Mouse (Mus musculus) embryonic fibroblast, embryonic 13.5 days (primary cell): ENCODE results near the gene Ubxn11. TPM values are rescaled to one million over a fixed set of nuclear protein-coding genes. Genes with fewer than 3 reads are reported as not detected.

ENCODE experiments used
- H3K27ac ChIP-seq: 2 replicates; pipeline ENCODE4 v1.5.1; 2012; ENCODE audit warnings: low read length, control low read depth, inconsistent platforms; ENCODE audit not compliant: insufficient read depth
- H3K4me1 ChIP-seq: 2 replicates; pipeline ENCODE4 v1.6.1; 2011; ENCODE audit warnings: low read length; ENCODE audit not compliant: control insufficient read depth, insufficient read depth
- H3K4me3 ChIP-seq: 2 replicates; pipeline ENCODE4 v1.5.1; 2011; ENCODE audit warnings: mild to moderate bottlenecking, control low read depth, low read length; ENCODE audit not compliant: insufficient read depth
- CTCF ChIP-seq: IDR thresholded peaks from 2 replicates; pipeline ENCODE4 v1.5.1; 2011; ENCODE audit warnings: mild to moderate bottlenecking, control low read depth, low read length, moderate library complexity, borderline replicate concordance; ENCODE audit not compliant: insufficient read depth
- POLR2A ChIP-seq: IDR thresholded peaks from 2 replicates; pipeline ENCODE4 v1.6.1; 2011; ENCODE audit warnings: low read depth, mild to moderate bottlenecking, control low read depth, low read length, moderate library complexity
- polyA plus RNA-seq: library from polyadenylated mRNA; stranded (reverse); fragments of >200 nt; gene quantifications from 2 replicates; pipeline ENCODE4 v1.2.4, GENCODE M21; 2011; ENCODE audit warnings: low read depth; ENCODE audit not compliant: missing spikeins, insufficient read length

Gene Ubxn11
- polyA plus RNA-seq, 1 experiment: 2.6 TPM

DNA sequence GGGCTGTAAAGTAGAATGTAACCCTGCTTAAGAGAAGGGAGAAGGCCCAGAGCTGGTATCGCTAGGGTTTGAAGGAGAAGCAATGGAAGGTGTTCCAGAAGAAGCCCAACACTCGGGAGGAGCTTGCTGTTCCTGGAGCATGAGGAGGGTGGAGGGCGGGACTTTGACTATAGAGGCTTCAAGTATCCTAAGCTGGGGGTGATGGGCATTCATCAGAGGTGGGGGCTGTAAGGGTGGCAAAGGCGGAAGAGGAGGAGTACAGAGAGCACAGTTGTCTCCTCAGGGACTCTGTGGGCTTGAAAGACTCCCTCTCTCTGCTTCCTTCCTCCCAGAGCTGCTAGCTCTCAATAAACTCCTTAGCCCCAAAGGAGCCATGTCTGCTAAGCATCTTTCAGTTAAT lies 2.1 kb upstream of the Ubxn11 start:
- H3K4me1 ChIP-seq: no peaks in the 10 kb centered on the region
- no peak overlapping the region for H3K4me3 ChIP-seq
- no peak overlapping the region for H3K27ac ChIP-seq
- TF ChIP-seq CTCF (no peak), POLR2A (no peak)

DNA sequence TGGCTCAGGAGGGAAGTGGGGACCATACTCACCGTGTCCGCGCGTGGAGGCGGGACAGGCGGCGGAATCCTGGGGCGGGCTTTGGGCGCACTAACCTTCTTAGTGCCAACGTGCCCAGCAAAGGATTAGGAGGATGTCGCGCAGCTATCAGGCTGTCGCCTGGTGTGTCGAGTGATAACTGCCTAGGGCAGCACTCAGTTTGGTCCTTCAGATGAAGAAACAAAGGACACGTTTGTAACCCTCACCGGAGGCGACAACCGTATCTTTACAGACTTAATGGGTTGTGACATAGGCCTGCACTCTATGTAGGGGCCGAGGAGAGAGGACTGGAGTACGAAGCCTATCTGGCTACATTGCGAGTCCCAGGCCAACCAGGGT lies 361 bp downstream of the Ubxn11 start:
- no peak for TF ChIP-seq CTCF
- TF ChIP-seq POLR2A: no peak
- no peak overlapping the region for H3K27ac ChIP-seq

DNA sequence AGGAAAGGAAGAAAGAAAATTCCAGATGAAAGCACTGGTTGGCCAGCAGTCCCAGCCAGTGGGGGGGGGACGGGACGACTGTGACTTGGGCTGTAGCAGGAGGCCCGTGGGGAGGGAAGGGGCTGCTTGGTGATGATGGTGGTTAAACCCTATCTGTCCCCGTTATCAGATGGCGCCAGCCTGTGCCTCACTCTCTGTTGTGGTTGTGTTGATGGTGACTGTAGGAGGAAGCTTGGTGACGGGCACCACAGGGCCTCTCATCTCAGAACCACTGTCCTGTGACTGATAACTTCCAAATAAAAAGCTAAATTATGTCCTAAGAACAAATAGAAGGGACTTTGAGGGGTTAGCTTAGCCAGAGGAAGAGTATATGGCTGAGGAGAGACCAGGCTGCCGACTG lies 3.7 kb downstream of the Ubxn11 start:
- H3K4me3 ChIP-seq: no peak overlapping the region
- no peak for TF ChIP-seq CTCF
- no peak for TF ChIP-seq POLR2A
- H3K27ac ChIP-seq: no peak overlapping the region
- no peaks in the 10 kb centered on the region for H3K4me1 ChIP-seq

More for the DNA sequence above, 361 bp downstream of the Ubxn11 start:
- Histone ChIP-seq H3K4me1 (no peaks in the 10 kb centered on the region), H3K4me3 (peak overlapping the region; percentile 81)

DNA sequence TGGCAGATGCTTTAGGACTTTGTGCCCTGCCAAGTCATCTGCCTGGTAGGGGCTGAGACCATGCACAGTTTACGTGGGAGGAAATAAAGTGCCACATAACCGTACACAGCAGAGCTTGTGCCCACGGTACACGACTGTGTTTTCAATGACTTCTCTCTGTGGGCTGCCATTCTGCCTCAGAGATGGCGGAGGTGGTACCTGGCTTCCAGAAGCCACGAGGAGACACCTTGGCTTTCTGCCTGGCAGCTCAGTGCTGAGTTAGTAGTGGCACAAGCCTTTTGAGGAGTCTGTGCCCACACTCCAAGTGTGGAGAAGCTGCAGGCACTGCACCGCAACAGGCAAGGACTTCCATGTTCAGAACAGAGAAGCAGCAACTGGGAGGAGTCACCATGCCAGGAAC lies 5.4 kb downstream of the Ubxn11 start:
- no peaks in the 10 kb centered on the region for H3K4me1 ChIP-seq
- no peak overlapping the region for H3K4me3 ChIP-seq
- H3K27ac ChIP-seq: no peak overlapping the region
- no peak for TF ChIP-seq POLR2A
- TF ChIP-seq CTCF: no peak

DNA sequence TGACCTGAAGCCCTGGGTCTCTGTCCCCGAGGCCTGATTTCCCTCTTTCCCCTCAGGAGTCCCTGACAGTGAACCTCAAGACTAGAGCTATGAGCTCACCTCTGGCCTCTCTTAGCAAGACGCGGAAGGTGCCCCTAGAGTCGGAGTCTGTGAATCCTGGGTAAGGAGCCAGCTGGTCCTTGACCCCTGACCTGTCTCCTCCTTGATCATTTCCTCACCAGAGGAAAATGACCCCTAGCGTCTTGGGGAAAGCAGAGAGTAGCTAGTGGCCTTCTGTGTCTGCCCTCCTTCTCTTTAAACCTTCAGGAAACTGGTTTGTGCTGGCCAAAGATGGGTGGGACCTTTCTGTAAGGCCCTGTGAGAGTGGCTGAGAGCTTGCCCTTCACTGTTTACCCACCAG lies 5.8 kb downstream of the Ubxn11 start:
- Histone ChIP-seq H3K4me3 (no peak overlapping the region), H3K4me1 (no peaks in the 10 kb centered on the region), H3K27ac (no peak overlapping the region)
- TF ChIP-seq POLR2A: no peak
- no peak for TF ChIP-seq CTCF

DNA sequence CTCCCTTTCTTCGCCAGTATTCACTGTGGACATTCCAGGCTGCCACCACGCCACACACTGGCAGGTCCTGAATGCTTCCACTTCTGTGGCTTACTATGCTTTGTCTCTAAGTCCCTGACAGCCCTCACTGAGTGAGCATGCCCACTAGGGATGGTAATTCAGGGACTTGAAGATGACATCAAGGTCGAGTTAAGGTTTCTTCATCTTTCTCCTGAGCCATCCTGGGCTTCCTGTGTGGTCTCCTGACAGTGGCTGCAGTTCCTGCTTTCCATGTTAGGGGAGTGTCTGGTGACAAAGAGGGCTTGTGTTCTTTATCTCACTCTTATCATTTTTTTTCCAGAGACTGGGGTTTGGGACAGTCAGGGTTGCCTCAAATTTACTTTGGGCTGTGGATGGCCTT lies 8.3 kb downstream of the Ubxn11 start:
- H3K4me3 ChIP-seq: no peak overlapping the region
- TF ChIP-seq POLR2A (no peak), CTCF (no peak)
- no peak overlapping the region for H3K27ac ChIP-seq
- no peaks in the 10 kb centered on the region for H3K4me1 ChIP-seq

DNA sequence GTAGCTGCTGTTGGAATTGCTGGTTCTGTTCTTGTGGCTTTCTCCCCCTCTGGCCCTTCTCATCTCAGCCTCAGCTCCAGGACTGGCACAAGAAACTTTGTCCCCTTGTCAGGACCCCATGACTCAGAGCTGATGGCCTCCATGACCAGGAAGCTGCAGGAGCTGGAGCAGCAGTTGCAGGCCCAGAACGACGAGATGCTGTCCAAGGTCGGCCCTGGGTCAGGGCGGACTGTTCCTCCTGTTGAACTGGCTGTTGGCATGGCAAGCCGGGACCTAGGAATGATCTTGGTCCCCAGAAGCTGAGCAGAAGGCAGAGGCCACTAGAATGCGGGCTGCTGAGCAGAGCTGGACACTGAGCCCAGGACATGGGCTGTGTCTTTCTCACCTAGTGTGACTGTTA lies 10.0 kb downstream of the Ubxn11 start:
- no peak for TF ChIP-seq POLR2A
- TF ChIP-seq CTCF: no peak
- Histone ChIP-seq H3K4me3 (no peak overlapping the region), H3K27ac (no peak overlapping the region), H3K4me1 (no peaks in the 10 kb centered on the region)

DNA sequence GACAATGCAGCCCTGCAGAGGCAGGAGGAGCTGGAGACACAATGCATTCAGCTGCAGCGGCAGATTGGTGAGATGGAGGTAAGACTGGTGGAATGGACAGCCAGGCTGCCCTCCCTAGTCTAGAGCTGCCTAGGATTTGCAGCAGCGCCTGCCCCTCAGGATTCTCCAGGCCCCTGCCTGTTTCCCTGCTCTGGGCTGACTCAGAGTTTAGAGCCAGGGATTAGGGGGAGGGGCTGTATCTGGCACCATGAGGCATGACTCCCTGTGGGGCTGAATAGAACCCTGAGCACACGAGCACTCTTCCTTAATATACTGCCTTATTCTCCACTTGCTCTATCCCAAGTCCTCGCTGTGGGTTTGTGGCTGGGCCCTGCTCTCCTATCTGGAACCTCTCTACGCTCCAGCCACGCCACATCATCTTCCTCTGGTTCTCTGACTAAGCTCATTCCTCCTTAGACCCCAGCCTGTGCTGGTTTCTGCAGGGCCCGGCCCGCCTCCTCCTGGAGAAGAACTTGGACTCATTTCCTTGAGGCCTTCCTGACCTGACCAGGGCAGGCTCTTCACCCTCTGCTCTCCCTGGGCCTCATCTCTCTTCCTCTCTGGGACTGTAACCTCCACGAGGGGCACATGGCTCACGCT lies 11.1 kb downstream of the Ubxn11 start:
- Histone ChIP-seq H3K4me1 (no peaks in the 10 kb centered on the region), H3K27ac (no peak overlapping the region), H3K4me3 (no peak overlapping the region)
- TF ChIP-seq CTCF (no peak), POLR2A (no peak)

DNA sequence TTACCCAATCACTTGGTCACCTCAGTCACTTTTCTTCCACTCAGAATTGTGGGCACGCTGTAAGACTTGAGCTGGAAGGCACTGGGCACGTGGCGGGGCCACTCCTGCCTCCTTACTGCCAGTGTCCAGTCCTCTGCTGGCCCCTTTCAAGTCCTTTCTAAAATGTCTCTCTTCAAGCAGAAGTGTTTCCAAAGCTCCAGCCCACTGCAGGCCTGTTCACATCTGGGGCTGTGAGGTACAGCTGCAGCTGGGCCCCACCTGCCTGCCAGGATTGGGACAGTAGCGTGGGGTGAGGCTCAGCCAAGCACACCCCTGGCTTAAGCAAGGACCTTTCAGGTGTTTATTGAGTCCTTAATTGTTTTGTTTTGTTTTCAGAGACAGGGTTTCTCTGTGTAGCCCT lies 11.7 kb downstream of the Ubxn11 start:
- Histone ChIP-seq H3K4me1 (no peaks in the 10 kb centered on the region), H3K27ac (no peak overlapping the region), H3K4me3 (no peak overlapping the region)
- no peak for TF ChIP-seq POLR2A
- no peak for TF ChIP-seq CTCF

DNA sequence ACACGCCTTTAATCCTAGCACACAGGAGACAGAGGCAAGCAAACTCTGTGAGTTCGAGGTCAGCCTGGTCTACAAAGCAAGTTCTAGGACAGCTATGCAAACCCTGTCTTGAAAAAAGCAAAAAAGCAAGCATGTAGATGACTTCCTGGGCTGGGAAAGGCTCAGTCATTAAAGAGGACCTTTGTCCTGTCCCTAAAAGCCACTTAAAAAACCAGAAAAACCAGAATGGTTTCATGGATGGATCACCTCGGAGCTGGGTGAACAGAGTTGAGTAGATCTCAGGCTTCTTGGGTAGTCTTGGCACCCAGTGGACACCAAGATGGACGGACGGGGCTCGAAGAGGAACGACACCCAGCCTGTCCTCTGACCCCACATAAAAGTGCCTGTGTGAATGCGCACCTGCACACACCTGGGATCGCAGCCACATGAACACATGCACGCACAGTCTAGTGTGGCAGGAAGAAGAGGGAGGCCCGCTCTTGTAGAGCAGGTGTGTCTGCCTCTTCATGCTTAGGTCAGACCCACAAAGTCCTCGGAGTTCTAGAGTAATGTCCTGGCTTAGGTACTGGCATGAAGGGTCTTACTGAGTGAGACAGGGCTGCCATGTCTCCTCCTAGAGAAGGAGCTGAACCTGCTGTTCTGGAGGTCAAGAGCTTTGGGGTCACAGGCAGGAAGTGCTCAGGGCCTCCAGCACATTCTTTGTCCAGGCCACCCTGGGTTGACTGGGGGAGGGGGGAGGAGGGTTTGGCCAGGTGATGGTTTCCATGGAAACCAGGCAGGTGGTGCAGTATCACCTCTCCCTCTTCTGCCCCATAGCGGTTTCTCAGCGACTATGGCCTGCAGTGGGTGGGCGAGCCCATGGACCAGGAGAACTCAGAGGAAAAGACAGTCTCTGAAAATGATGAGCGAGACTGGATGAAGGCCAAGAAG lies 13.1 kb downstream of the Ubxn11 start:
- Histone ChIP-seq H3K4me1 (no peaks in the 10 kb centered on the region), H3K4me3 (no peak overlapping the region)
- TF ChIP-seq CTCF: no peak
- TF ChIP-seq POLR2A: no peak

More for the DNA sequence above, 13.1 kb downstream of the Ubxn11 start:
- H3K27ac ChIP-seq: no peak overlapping the region
